Mouse (Mus musculus): ENCODE results near the gene Ssr4.
"Not testable (repeated sequence)": the region's sequence is repeated elsewhere in the genome, so short reads cannot be mapped to it uniquely, and the experiment has no call there.

The Ssr4 gene

GRCm38 (mm10) chrX:73786364-73787224 lies at the start of gene Ssr4, which contains the start of gene Idh3g:
Gene Ssr4, plus strand, starts transcription at chrX:73787028.
Gene Idh3g, minus strand, starts transcription at chrX:73786897.
- peak; percentile 85 for DNase-seq (ENCODE audit: low read depth, low spot score)

DNA sequence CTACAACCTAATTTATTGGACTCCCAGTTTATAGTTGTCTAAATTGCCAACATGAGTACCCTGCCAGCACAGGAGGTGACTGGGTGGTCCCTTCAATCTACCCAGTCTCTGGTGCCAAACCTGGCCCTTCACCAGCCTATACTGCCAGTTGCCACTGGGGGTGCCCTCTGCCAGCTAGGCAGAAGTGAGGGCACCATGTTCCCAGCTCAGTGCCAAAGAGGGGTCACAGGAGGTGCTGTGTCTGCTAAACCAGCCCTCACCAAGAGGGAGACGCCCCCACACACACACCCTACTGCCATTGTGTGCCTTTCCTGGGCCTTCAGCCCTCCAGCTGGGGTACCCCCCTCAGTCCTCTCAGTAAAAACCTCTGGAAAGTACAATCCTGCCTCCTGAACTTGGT lies 48.7 kb upstream of the Ssr4 start:
- no peak for DNase-seq (ENCODE audit: low read depth, low spot score)

DNA sequence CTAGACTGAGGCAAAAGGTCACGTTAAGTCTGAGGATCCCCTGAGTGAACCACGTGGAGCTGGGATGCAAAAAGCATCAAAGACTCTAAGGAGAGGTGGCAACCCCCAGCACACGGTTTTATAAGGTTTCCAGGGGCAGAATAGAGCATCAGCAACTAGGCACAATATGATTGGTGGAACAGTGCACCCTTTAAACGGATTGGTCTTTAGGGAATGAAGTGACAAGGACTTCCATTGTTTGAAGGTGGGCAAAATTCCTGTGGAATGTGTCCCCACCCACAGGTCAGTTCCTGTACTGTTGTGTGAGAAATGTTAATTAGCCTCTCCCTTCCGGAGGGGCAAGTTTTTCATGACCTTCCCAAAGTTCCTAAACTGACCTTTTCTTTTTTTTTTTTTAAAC lies 47.7 kb upstream of the Ssr4 start:
- no peak for DNase-seq (ENCODE audit: low read depth, low spot score)

DNA sequence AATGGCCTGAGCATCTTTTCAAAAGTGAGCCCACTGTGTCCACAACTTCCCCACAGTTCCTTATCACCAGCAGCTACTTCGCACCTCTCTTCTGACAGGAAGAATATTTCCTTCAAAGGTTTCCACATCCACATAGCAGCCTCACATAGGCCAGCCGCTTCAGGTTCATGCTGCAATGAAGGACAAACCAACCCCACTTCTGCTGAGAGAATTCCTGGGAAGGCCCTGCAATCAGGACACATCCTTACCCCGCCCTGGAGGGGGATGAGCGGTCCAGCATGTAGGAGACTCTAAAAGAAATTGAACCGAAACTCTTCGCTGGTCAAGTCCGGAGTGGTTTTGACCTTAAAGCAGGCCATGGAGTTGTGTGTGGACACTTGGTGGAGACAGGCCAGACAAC lies 47.0 kb upstream of the Ssr4 start:
- DNase-seq (ENCODE audit: low read depth, low spot score): not testable (repeated sequence)

GRCm38 (mm10) chrX:73744774-73745481 lies 41.9 kb upstream of the Ssr4 start:
- no peak for DNase-seq (ENCODE audit: low read depth, low spot score)

GRCm38 (mm10) chrX:73748977-73749376 lies 37.9 kb upstream of the Ssr4 start:
- no peak for DNase-seq (ENCODE audit: low read depth, low spot score)

DNA sequence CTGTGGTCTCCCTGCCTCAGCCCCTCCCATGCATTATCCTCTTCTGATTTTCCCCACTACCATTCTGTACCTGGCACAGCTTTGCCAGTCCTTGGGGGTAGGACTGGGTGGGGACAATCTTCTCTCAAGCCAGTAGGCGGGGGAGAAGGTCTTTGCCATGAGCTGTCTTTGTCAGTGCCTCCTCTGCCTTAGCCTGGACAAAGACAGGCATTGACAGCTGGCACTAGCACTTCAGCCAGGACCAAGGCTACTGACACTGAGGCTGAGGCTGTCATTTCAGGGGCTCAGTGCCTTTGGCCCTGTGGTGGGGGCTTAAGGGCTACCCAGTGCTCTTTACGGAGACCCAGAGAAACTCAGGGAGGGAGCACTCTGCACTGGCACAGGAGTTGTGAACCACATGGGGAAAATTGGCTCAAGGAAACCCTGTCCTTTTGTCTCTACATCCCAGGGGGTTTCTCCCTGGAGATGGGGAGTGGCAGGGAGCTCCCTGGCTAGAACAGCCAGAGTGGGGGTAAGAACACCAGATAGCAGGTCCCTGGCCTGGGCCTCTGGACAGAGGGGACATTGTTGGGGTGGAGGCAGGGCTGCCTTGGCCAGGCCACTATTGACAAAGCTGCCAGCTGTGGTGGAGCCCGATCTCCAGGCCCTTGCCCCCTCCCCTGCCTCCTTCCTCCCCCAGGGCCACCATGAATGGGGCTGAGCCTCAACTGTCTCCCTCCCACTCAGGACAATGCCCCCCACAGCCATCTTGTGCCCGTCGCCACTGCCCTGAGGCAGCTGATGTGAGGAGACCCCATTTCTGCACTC lies 30.3 kb upstream of the Ssr4 start, which contains the start of gene Plxnb3:
Plxnb3 (plus strand) TSS at position 757 of the 807 bp plus-strand sequence.
- no peak for DNase-seq (ENCODE audit: low read depth, low spot score)

- DNase-seq (ENCODE audit: low read depth, low spot score): no peak
Measured at GRCm38 (mm10) chrX:73758611-73759290, 28.1 kb upstream of the Ssr4 start.

DNA sequence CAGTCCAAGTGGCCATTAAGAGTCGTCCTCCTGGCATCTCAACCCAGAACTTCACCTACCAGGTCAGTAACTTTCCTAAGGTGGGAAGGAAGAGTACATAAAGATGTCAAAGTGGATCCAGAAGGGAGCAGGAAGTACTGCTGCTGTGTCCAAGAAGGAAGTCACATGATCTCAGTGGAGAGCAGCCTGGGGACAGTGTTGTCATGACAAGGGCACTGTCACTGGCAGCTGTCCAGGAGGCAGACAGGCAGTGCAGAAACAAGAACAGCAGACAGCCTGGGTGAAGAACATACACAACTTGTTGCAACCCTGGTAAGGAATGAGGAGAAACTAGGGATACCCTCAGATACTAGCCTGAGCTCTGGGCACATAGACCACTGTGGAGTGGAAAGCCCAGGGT lies 21.5 kb upstream of the Ssr4 start:
- DNase-seq (ENCODE audit: low read depth, low spot score): no peak

DNA sequence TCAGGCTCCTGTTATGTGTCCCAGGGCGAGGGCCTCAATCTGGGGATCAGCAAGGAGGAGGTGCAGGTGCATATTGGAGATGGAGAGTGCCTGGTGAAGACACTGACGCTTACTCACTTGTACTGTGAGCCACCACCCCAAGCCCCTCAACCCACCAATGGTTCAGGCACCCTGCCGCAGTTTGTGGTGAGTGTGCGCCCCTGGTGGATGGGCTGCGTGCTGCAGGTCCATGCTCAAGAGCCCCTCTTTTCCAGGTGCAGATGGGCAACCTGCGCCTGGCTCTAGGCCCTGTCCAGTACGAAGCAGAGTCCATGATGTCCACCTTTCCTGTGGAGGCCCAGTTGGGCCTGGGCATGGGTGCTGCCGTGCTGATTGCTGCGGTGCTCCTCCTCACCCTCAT lies 19.6 kb upstream of the Ssr4 start:
- DNase-seq (ENCODE audit: low read depth, low spot score): no peak

DNA sequence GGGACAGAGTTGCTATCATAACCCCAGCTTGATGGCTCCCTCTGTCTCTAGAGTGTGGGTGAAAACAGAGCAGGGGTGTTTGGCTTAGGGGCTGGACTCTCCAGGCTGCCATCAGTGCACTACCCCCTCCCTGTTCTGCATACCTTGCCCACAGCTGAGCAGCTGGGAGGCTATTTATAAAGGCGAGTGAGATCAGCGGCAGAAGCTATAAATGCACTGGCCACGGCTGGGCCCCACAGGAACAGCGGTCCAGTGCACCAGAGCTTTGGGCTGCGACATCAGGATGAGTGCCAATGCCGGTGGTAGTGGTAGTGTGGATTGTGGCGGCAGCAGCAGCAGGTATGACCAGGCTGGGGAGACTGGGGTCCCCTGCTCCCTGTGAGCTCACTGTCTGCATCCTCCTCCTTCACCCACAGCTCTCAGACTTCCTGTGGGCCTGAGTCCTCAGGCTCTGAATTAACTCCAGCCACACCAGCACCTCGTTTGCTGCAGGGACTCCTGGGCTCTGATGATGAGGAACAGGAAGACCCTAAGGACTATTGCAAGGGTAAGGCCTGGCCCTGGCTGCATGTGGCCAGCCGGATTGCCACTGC lies 12.6 kb upstream of the Ssr4 start, which contains the start of gene Srpk3:
Srpk3 (plus strand) TSS at position 238 of the 593 bp plus-strand sequence.
- DNase-seq (ENCODE audit: low read depth, low spot score): no peak

- no peak for DNase-seq (ENCODE audit: low read depth, low spot score)
Measured at GRCm38 (mm10) chrX:73774802-73775483, 11.9 kb upstream of the Ssr4 start.

DNA sequence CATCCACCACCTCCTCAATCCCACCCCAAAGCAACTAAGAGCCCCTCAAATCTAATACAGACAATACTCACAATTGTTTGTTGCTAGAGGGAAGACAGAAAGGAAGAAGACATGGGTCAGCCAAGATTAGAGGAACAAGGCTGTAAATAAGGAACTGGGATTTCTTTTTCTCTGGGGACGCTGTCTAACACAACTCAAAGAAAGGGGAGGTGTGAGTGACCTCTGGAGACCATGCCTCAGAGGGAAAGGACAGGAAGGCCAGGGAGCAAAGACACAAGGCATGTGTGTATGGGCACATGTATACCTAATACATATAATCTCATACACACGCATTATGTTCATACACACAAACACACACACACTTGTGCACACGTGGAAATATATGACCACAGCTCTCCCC lies 4.6 kb upstream of the Ssr4 start:
- no peak for DNase-seq (ENCODE audit: low read depth, low spot score)

GRCm38 (mm10) chrX:73785666-73786065 lies 1.2 kb upstream of the Ssr4 start:
- no peak for DNase-seq (ENCODE audit: low read depth, low spot score)

DNA sequence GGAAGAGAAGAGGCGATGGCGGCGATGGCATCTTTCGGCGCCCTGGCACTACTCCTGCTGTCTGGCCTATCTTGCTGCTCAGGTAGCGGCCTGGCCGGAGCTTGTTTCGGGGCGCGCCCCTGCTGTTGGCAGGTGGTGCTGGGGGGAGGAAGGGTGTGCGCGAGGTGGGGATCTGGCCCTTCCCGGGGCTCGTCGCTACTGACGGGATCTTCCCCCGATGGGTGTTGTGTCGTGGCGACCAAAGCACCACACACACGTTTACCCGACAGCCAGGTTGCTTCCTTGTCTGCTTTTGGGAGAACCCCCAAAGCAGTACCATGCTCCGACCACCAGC lies 364 bp downstream of the Ssr4 start:
- DNase-seq (ENCODE audit: low read depth, low spot score): no peak

DNA sequence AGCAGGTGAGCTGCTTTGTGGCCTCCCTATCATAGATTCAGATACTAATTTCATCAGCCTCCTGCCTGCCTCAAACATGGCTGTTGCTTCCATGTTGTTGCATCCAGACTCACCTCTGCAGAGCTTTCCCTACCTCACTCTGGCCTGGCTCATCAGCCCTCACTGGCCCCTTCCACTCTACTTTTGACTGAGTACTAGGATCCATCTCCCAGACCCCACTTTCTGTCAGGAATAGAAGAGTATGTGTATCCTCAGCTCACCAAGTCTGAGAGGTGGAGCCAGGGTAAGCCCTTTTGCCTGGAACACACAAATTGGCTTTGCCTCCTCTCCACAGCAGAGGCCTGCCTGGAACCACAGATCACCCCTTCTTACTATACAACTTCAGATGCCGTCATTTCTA lies 1.7 kb downstream of the Ssr4 start:
- DNase-seq (ENCODE audit: low read depth, low spot score): no peak

- DNase-seq (ENCODE audit: low read depth, low spot score): no peak
Measured at GRCm38 (mm10) chrX:73793039-73793438, 6.2 kb downstream of the Ssr4 start.

- DNase-seq (ENCODE audit: low read depth, low spot score): no peak
Measured at GRCm38 (mm10) chrX:73793505-73793904, 6.7 kb downstream of the Ssr4 start.

DNA sequence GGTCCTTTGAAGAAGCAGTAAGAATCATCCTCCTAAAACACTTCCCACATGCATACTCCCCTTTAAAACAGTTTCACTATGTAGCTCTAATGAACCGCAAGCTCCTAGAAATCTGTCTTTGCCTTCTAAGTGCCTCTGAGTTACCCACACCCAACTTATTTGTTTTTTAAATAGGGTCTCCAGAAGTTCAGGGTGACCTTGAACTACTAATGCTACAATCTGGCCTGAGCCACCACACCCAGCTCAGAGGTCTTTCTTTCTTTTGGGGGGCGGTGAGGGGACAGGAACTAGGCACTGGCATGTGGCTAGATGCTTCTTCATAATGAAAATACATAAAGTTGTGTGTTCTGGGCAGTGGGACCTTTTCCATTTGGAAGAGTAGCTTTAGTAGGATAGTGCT lies 10.7 kb downstream of the Ssr4 start:
- no peak for DNase-seq (ENCODE audit: low read depth, low spot score)

DNA sequence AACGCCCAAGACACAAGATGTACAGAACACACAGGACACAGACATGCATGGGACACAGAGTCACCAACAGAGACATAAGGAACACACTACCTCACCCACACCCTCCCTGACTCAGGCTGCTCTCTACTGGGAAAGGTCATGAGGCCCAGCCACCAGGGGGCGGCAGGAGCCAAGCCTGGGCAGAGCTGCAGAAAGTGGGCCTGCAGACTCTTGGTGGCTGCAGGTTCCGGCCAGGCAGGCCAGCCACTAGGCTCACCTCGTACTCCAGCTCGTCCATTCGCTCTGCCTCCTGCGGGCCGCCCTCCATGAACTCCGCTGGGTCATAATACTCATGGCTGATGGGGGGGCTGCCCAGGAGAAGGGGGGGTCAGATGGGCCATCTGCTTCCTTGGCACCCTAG lies 11.7 kb downstream of the Ssr4 start:
- peak; percentile 39 for DNase-seq (ENCODE audit: low read depth, low spot score)

All from WW6 (cell line).